Mouse (Mus musculus) embryonic facial prominence, embryonic 13.5 days (tissue): ENCODE measurements at regions not wholly inside any gene's neighbourhood (a gene's known extent, or its start where the extent isn't known, plus 50 kb on each side); places are given as distances from the start of the nearest gene placed in this dataset.
"Not testable (repeated sequence)": the region's sequence is repeated elsewhere in the genome, so short reads cannot be mapped to it uniquely, and the experiment has no call there.

ENCODE experiments used
- ATAC-seq: fragments of 200-750 bp; cut with Nextera tagmentation; 2 replicates; pipeline ENCODE4 v1.8.0; 2017; ENCODE audit warnings: low read depth; ENCODE audit not compliant: insufficient number of reproducible peaks, insufficient read depth, low FRiP score, low TSS enrichment
- H3K27ac ChIP-seq: fragments of 300-500 bp; sonication (generic); 2 replicates; pipeline ENCODE4 v1.5.1; 2015; ENCODE audit warnings: moderate library complexity, mild to moderate bottlenecking, inconsistent platforms
- H3K27me3 ChIP-seq: fragments of 300-500 bp; sonication (generic); 2 replicates; pipeline ENCODE4 v1.6.1; 2015; ENCODE audit warnings: mild to moderate bottlenecking, inconsistent platforms
- H3K36me3 ChIP-seq: fragments of 300-500 bp; sonication (generic); 2 replicates; pipeline ENCODE4 v1.6.1; 2015; ENCODE audit warnings: mild to moderate bottlenecking, inconsistent platforms
- H3K4me1 ChIP-seq: fragments of 300-500 bp; sonication (generic); 2 replicates; pipeline ENCODE4 v1.6.1; 2015; ENCODE audit warnings: inconsistent platforms
- H3K4me2 ChIP-seq: fragments of 300-500 bp; sonication (generic); 2 replicates; pipeline ENCODE4 v1.6.1; 2015; ENCODE audit warnings: moderate library complexity, mild to moderate bottlenecking, inconsistent platforms
- H3K4me3 ChIP-seq: fragments of 300-500 bp; sonication (generic); 2 replicates; pipeline ENCODE4 v1.5.1; 2015; ENCODE audit warnings: mild to moderate bottlenecking, inconsistent platforms
- H3K9ac ChIP-seq: fragments of 300-500 bp; sonication (generic); 2 replicates; pipeline ENCODE4 v1.6.1; 2015; ENCODE audit warnings: mild to moderate bottlenecking, inconsistent platforms
- H3K9me3 ChIP-seq: fragments of 300-500 bp; sonication (generic); 2 replicates; pipeline ENCODE4 v1.6.1; 2016; ENCODE audit warnings: inconsistent platforms
- WGBS: fragments of 180-500 bp; shearing (Covaris S2); methylation state at CpG from one replicate; pipeline ENCODE4 v1.1.7; 2015; ENCODE audit warnings: mixed read lengths; 5-methylcytosine and 5-hydroxymethylcytosine counted together

- Histone ChIP-seq H3K4me3 (no peak overlapping the region), H3K9me3 (peaks cover 3% of the 10 kb centered on the region; the same call in 1 of the 2 replicates), H3K9ac (no peak overlapping the region), H3K4me1 (peaks cover 12% of the 10 kb centered on the region), H3K27ac (no peak overlapping the region), H3K36me3 (no peaks in the 10 kb centered on the region), H3K4me2 (no peak overlapping the region), H3K27me3 (no peaks in the 10 kb centered on the region; the same call in 1 of the 2 replicates)
- WGBS, result 18% methylated on average over 5 of the region's 5 CpGs
- ATAC-seq, result no peak
Measured at GRCm38 (mm10) chr1:157872775-157873174, 366.2 kb downstream of the Sec16b start.

GRCm38 (mm10) chr1:157875006-157875405, 368.5 kb downstream of the Sec16b start:
- peaks cover 12% of the 10 kb centered on the region for H3K4me1 ChIP-seq
- H3K4me3 ChIP-seq, result no peak overlapping the region
- no peaks in the 10 kb centered on the region for H3K9me3 ChIP-seq
- no peak for ATAC-seq
- no peak overlapping the region for H3K27ac ChIP-seq
- H3K4me2 ChIP-seq, result no peak overlapping the region
- WGBS, result 67% methylated on average over 2 of the region's 2 CpGs
- no peak overlapping the region for H3K9ac ChIP-seq
- H3K27me3 ChIP-seq, result no peaks in the 10 kb centered on the region; the same call in 1 of the 2 replicates
- no peaks in the 10 kb centered on the region for H3K36me3 ChIP-seq

GRCm38 (mm10) chr1:157877117-157877516, 370.6 kb downstream of the Sec16b start:
- not testable (repeated sequence) for H3K4me3 ChIP-seq, H3K4me2 ChIP-seq, H3K9me3 ChIP-seq, H3K9ac ChIP-seq, ATAC-seq, H3K27me3 ChIP-seq, H3K27ac ChIP-seq, H3K36me3 ChIP-seq
- 98% methylated on average over 2 of the region's 4 CpGs for WGBS
- H3K4me1 ChIP-seq, result peaks cover 12% of the 10 kb centered on the region

GRCm38 (mm10) chr1:157887146-157887545, 380.6 kb downstream of the Sec16b start:
- no peak for ATAC-seq
- WGBS, result 36% methylated on average over 1 of the region's 1 CpGs
- Histone ChIP-seq H3K9me3 (no peaks in the 10 kb centered on the region), H3K27ac (no peak overlapping the region), H3K4me3 (no peak overlapping the region), H3K27me3 (no peaks in the 10 kb centered on the region), H3K4me2 (no peak overlapping the region), H3K36me3 (no peaks in the 10 kb centered on the region), H3K4me1 (no peaks in the 10 kb centered on the region), H3K9ac (no peak overlapping the region)

- H3K4me2 ChIP-seq, result no peak overlapping the region
- no peaks in the 10 kb centered on the region for H3K27me3 ChIP-seq
- H3K4me3 ChIP-seq, result no peak overlapping the region
- H3K9me3 ChIP-seq, result no peaks in the 10 kb centered on the region
- no peaks in the 10 kb centered on the region for H3K36me3 ChIP-seq
- WGBS, result 77% methylated on average over 7 of the region's 7 CpGs
- no peaks in the 10 kb centered on the region for H3K4me1 ChIP-seq
- no peak overlapping the region for H3K27ac ChIP-seq
- ATAC-seq, result no peak
- H3K9ac ChIP-seq, result no peak overlapping the region
Measured at GRCm38 (mm10) chr1:157888573-157888972, 382.0 kb downstream of the Sec16b start.

GRCm38 (mm10) chr1:157906168-157906567, 399.6 kb downstream of the Sec16b start:
- no peaks in the 10 kb centered on the region for H3K36me3 ChIP-seq
- H3K27ac ChIP-seq, result no peak overlapping the region
- H3K4me3 ChIP-seq, result no peak overlapping the region
- no peaks in the 10 kb centered on the region for H3K27me3 ChIP-seq
- 86% methylated on average over 2 of the region's 2 CpGs for WGBS
- H3K9ac ChIP-seq, result no peak overlapping the region
- no peaks in the 10 kb centered on the region for H3K4me1 ChIP-seq
- no peak for ATAC-seq
- H3K9me3 ChIP-seq, result no peaks in the 10 kb centered on the region
- H3K4me2 ChIP-seq, result no peak overlapping the region

- H3K4me1 ChIP-seq, result no peaks in the 10 kb centered on the region
- H3K9ac ChIP-seq, result no peak overlapping the region
Measured at GRCm38 (mm10) chr1:157937800-157938348, 418.3 kb downstream of the Brinp2 start.

GRCm38 (mm10) chr1:157939516-157939915, 416.6 kb downstream of the Brinp2 start:
- Histone ChIP-seq H3K9me3 (no peaks in the 10 kb centered on the region), H3K4me2 (no peak overlapping the region), H3K4me1 (no peaks in the 10 kb centered on the region), H3K4me3 (no peak overlapping the region), H3K36me3 (no peaks in the 10 kb centered on the region), H3K27me3 (no peaks in the 10 kb centered on the region), H3K27ac (no peak overlapping the region), H3K9ac (no peak overlapping the region)
- WGBS, result 76% methylated on average over 1 of the region's 1 CpGs
- ATAC-seq, result no peak

More at GRCm38 (mm10) chr1:157937800-157938348, 418.3 kb downstream of the Brinp2 start:
- Histone ChIP-seq H3K27me3 (no peaks in the 10 kb centered on the region), H3K27ac (no peak overlapping the region), H3K36me3 (no peaks in the 10 kb centered on the region), H3K9me3 (no peaks in the 10 kb centered on the region), H3K4me3 (no peak overlapping the region), H3K4me2 (no peak overlapping the region)
- no peak for ATAC-seq
- WGBS, result 75% methylated on average over 1 of the region's 1 CpGs

GRCm38 (mm10) chr1:157940331-157940758, 415.8 kb downstream of the Brinp2 start:
- no peak for ATAC-seq
- Histone ChIP-seq H3K4me3 (no peak overlapping the region), H3K9me3 (no peaks in the 10 kb centered on the region), H3K4me2 (no peak overlapping the region), H3K9ac (no peak overlapping the region), H3K27me3 (no peaks in the 10 kb centered on the region), H3K27ac (no peak overlapping the region), H3K36me3 (no peaks in the 10 kb centered on the region), H3K4me1 (no peaks in the 10 kb centered on the region)
- 48% methylated on average over 3 of the region's 3 CpGs for WGBS

- 45% methylated on average over 4 of the region's 4 CpGs for WGBS
Measured at GRCm38 (mm10) chr1:157957506-157957905, 398.6 kb downstream of the Brinp2 start.

GRCm38 (mm10) chr1:157964461-157964860, 391.7 kb downstream of the Brinp2 start:
- Histone ChIP-seq H3K27ac (no peak overlapping the region), H3K36me3 (no peaks in the 10 kb centered on the region), H3K9me3 (no peaks in the 10 kb centered on the region), H3K9ac (no peak overlapping the region), H3K4me1 (no peaks in the 10 kb centered on the region), H3K4me2 (no peak overlapping the region), H3K4me3 (no peak overlapping the region), H3K27me3 (no peaks in the 10 kb centered on the region)
- no peak for ATAC-seq
- 81% methylated on average over 3 of the region's 3 CpGs for WGBS

More at GRCm38 (mm10) chr1:157957506-157957905, 398.6 kb downstream of the Brinp2 start:
- ATAC-seq, result no peak
- H3K4me2 ChIP-seq, result no peak overlapping the region
- no peak overlapping the region for H3K4me3 ChIP-seq
- no peaks in the 10 kb centered on the region for H3K36me3 ChIP-seq
- no peaks in the 10 kb centered on the region for H3K9me3 ChIP-seq
- H3K9ac ChIP-seq, result no peak overlapping the region
- H3K27ac ChIP-seq, result no peak overlapping the region
- no peaks in the 10 kb centered on the region for H3K4me1 ChIP-seq
- no peaks in the 10 kb centered on the region for H3K27me3 ChIP-seq

GRCm38 (mm10) chr1:157969635-157970111, 386.5 kb downstream of the Brinp2 start:
- Histone ChIP-seq H3K27me3 (no peaks in the 10 kb centered on the region), H3K4me1 (no peaks in the 10 kb centered on the region), H3K27ac (no peak overlapping the region), H3K4me2 (no peak overlapping the region), H3K9ac (no peak overlapping the region), H3K9me3 (no peaks in the 10 kb centered on the region), H3K4me3 (no peak overlapping the region), H3K36me3 (no peaks in the 10 kb centered on the region)
- ATAC-seq, result no peak
- WGBS, result 65% methylated on average over 6 of the region's 6 CpGs
